Mouse (Mus musculus) embryonic fibroblast, embryonic 13.5 days (primary cell): ENCODE data around the gene Hcfc2.

Experiments
- CTCF ChIP-seq: IDR thresholded peaks from 2 replicates; pipeline ENCODE4 v1.5.1; 2011; ENCODE audit warnings: mild to moderate bottlenecking, control low read depth, low read length, moderate library complexity, borderline replicate concordance; ENCODE audit not compliant: insufficient read depth
- POLR2A ChIP-seq: IDR thresholded peaks from 2 replicates; pipeline ENCODE4 v1.6.1; 2011; ENCODE audit warnings: low read depth, mild to moderate bottlenecking, control low read depth, low read length, moderate library complexity

DNA sequence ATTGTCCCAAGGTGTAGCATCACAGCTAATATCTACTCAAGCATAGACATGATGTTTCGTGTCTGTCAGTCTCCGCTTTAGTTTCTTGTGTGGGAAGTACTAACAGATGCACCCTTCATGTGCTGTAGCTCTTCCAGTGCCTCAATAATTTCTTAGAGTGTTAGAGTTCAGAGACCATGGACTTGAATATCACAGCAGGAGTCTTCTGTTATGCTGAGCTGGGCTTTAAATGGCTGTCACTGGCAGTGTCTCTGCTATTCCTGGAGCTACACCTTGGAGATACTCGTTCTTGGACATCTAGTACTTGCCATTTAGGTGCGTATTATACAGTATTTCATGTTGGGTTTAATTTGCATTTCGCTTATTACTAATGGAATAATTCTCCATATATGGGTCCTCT is 49.3 kb downstream of the Hcfc2 start:
- TF ChIP-seq POLR2A (no peak), CTCF (no peak)
